Mouse (Mus musculus): ENCODE results near the gene Grid1.
A peak's percentile ranks its signal among the peaks of the same experiment; 100 is the strongest.

The Grid1 gene

GRCm38 (mm10) chr14:34819919-34820652, at the start of gene Grid1:
Gene Grid1, plus strand, starts transcription at chr14:34820108.
- DNase-seq, result no peak

GRCm38 (mm10) chr14:34770467-34770866, 49.4 kb upstream of the Grid1 start:
- DNase-seq, result no peak

- peak; percentile 43 for DNase-seq
Measured at GRCm38 (mm10) chr14:34771601-34772000, 48.3 kb upstream of the Grid1 start.

GRCm38 (mm10) chr14:34772132-34772531, 47.8 kb upstream of the Grid1 start:
- peak; percentile 21 for DNase-seq

- no peak for DNase-seq
Measured at GRCm38 (mm10) chr14:34773681-34774080, 46.2 kb upstream of the Grid1 start.

GRCm38 (mm10) chr14:34774231-34774630, 45.7 kb upstream of the Grid1 start:
- no peak for DNase-seq

- DNase-seq, result no peak
Measured at GRCm38 (mm10) chr14:34776719-34777385, 43.1 kb upstream of the Grid1 start.

GRCm38 (mm10) chr14:34777810-34778209, 42.1 kb upstream of the Grid1 start:
- peak; percentile 70 for DNase-seq

GRCm38 (mm10) chr14:34778760-34779159, 41.1 kb upstream of the Grid1 start:
- DNase-seq, result no peak

- DNase-seq, result no peak
Measured at GRCm38 (mm10) chr14:34793406-34794037, 26.4 kb upstream of the Grid1 start.

GRCm38 (mm10) chr14:34810763-34811489, 9.0 kb upstream of the Grid1 start:
- peak; percentile 67 for DNase-seq

GRCm38 (mm10) chr14:34811490-34811808, 8.5 kb upstream of the Grid1 start:
- DNase-seq, result no peak

- DNase-seq, result no peak
Measured at GRCm38 (mm10) chr14:34816301-34816700, 3.6 kb upstream of the Grid1 start.

- no peak for DNase-seq
Measured at GRCm38 (mm10) chr14:34818387-34818980, 1.4 kb upstream of the Grid1 start.

GRCm38 (mm10) chr14:34819121-34819918, 588 bp upstream of the Grid1 start:
- no peak for DNase-seq

GRCm38 (mm10) chr14:34820653-34821005, 721 bp downstream of the Grid1 start:
- DNase-seq, result no peak

GRCm38 (mm10) chr14:34821131-34821790, 1.4 kb downstream of the Grid1 start:
- peak; percentile 1 for DNase-seq

- DNase-seq, result no peak
Measured at GRCm38 (mm10) chr14:34823136-34823535, 3.2 kb downstream of the Grid1 start.

- no peak for DNase-seq
Measured at GRCm38 (mm10) chr14:34824186-34824585, 4.3 kb downstream of the Grid1 start.

- no peak for DNase-seq
Measured at GRCm38 (mm10) chr14:34825902-34826301, 6.0 kb downstream of the Grid1 start.

GRCm38 (mm10) chr14:34829831-34830230, 9.9 kb downstream of the Grid1 start:
- no peak for DNase-seq

- DNase-seq, result no peak
Measured at GRCm38 (mm10) chr14:34837145-34837544, 17.2 kb downstream of the Grid1 start.

Measured in thymus, postnatal 14 days (tissue).